Mouse (Mus musculus): Measurements from ENCODE around the gene Cyp3a11.
"Not testable (repeated sequence)": the region's sequence is repeated elsewhere in the genome, so short reads cannot be mapped to it uniquely, and the experiment has no call there.

DNA sequence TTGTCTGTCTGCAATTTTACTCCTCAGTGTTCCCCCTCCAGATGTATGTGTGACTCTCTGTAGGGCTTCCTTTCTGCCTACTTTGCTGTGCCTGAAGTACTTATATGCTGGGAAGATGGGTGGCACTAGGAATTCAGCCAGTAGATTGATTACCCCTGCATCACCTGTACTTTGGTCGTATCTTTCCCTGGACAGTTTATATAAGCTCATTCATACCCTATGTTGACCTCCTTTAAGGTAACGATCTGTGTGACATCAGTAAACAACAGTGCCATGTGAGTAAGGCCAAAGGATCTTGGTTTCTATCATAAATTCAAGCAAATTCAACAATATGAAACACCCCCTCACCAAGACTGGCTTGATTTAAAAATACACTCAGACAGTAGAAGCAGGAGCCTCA lies 74.0 kb downstream of the Cyp3a11 start, which contains the start of gene Cyp3a44:
- not testable (repeated sequence) for TF ChIP-seq CTCF, POLR2A (IDR thresholded peaks at IDR 0.05; ENCODE audit: extremely low read depth, insufficient read depth, low read length)
